Mouse (Mus musculus): ENCODE data around the gene Itgb2. TPM values are rescaled to one million over a fixed set of nuclear protein-coding genes. Genes with fewer than 3 reads are reported as not detected.

The Itgb2 gene
- total RNA-seq (2021), result 1 to 10 TPM; 3.3 to 4.4 TPM

GRCm38 (mm10) chr10:77530140-77530539 is at the start of gene Itgb2:
TSS of gene Itgb2 (plus strand) at chr10:77530252.
- no peak for DNase-seq
- intact Hi-C loops (cut with DNase I), result no loop called here

DNA sequence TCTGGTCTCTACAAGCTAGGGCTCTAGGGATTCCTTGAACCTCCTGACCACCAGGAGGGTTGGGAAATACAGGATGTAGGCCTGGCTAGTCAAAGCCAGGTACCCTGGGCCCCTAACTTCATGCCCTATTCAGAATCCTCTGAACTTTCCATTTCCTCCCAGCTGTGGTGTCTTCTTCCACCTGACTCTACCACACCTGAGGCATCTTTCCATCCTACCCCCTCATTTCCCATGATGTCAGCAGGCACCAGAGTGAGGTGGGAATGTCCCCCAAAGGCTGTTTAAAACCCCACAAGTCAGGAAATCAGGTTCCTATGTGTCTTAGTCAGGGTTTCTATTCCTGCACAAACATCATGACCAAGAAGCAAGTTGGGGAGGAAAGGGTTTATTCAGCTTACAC is 48.2 kb upstream of the Itgb2 start:
- intact Hi-C loops (cut with DNase I), result loop anchor here (5.0 kb wide), 1 partner anchor 65 kb away; the partner anchor contains the start of gene Adarb1
- DNase-seq, result no peak

DNA sequence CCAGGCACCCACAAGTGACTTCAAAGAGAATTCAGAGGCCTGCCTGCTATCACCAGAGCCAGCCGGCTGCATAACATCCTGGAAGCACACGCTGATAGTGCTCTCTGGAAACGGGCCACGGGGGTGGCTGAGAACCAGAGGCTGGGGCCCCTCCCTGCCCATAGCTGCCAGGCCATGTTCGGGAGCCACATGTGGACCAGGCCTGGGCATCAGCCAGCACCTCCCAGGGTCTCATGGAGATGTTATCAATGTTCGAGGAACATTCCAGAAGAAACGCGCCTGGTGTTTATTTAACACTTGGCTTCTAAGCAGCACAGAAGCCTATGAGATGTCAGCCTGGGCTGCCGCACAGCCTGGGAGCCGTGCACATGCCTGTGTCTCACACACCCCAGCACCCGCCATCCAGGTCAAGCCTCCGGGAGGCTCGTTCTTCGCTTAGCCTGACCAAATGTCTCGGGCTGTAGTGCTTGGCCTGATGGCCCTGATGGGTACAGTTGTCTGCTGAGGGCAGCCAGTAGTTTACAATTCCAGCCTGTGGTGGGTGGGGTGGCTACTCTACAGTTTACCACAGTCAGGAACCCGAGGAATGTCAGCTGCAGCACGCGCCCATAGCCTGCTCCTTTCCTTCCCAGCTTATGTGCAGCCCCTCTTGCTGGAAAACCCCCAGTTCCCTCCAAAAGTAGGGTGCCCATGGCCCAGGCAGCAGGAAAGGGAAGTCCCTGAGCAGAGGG is 45.7 kb upstream of the Itgb2 start:
- intact Hi-C loops (cut with DNase I), result loop anchor here (5.0 kb wide), 1 partner anchor 67 kb away; the partner anchor contains the start of gene Adarb1
- peak; percentile 83 to 84 for DNase-seq

- intact Hi-C loops (cut with DNase I), result no loop called here
- DNase-seq, result no peak
Observed at GRCm38 (mm10) chr10:77485786-77486185, 44.3 kb upstream of the Itgb2 start.

- intact Hi-C loops (cut with DNase I), result no loop called here
- no peak for DNase-seq
Observed at GRCm38 (mm10) chr10:77488168-77488567, 41.9 kb upstream of the Itgb2 start.

DNA sequence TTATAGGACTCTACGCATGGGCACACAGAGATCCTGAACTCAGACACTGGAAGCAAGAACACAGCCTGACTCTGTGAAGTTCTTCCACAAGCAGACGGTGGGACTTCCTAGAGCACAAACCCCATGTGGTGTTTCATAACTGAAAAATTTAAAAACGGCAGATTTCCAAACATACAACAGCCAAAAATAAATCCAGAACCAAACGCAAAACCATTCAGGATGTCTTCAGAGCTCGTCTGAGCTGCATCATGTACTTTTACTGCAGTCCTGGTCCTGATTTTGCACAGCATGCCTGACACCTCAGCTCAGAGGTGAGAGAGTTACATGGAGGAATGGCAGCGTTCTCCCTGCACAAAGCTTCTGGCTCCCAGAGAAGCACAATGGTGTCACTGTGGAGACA is 38.5 kb upstream of the Itgb2 start:
- intact Hi-C loops (cut with DNase I), result no loop called here

GRCm38 (mm10) chr10:77492885-77493284 is 37.2 kb upstream of the Itgb2 start:
- no peak for DNase-seq
- intact Hi-C loops (cut with DNase I), result no loop called here

More for the DNA sequence above, 38.5 kb upstream of the Itgb2 start:
- no peak for DNase-seq

DNA sequence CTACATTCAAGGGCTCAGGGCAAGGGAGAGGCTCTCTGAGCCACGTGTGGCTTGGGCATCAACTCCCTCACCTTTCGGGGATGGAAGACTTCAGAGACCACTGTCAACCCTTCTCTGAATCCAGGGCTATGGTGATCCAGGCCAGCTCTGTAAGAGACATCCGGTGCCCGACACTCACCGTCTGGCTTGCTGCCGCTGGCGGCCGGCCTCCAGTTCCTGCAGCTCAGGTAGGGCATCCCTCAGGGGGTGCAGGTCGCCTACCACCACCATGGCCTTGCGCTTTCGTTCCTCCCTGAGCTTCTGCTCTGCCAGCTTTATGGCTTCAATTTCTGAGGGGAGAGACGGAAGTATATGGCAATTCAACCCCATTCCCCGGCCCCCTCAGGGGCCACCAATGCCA is 32.9 kb upstream of the Itgb2 start:
- DNase-seq, result no peak
- intact Hi-C loops (cut with DNase I), result no loop called here

DNA sequence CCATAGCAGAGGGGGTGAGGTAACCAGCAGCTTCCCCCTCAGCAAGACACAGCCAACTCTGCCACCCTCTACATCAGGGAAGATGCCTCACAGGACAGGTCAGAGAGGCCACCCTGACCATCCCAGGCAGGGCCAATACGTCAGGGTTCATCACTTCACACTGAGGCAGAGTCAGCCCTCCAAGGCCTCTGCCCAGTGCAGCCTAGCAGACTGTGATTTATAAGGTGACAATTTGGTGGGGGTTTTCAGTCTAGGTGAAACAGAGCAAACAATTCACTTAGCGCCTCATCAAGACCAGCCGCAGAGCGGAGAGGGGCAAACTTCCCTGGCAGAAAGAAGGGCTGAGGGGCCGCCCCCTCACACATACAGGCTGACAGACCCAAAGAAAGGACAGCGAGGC is 31.8 kb upstream of the Itgb2 start:
- intact Hi-C loops (cut with DNase I), result no loop called here
- DNase-seq, result no peak

DNA sequence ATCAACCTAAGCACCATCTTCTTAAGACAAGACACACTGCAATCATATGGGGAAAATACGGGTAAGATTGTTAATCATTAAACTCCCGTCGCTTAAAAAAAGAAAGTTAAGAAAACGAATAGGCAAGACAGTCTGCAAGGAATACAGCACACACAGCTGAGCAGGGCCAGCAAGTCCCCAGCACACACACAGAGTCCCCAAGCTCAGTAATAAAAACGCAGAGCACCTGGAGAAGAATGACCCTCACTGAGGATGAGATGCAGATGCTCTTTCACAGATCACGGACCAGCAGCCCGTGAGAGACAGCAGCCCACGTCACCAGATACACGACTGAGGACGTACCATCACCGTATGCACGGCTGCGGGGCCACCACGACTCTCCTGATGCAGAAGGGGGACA is 29.4 kb upstream of the Itgb2 start:
- no peak for DNase-seq
- intact Hi-C loops (cut with DNase I), result loop anchor here (10.0 kb wide), 1 partner anchor 416 kb away; no protein-coding TSS in a partner anchor

DNA sequence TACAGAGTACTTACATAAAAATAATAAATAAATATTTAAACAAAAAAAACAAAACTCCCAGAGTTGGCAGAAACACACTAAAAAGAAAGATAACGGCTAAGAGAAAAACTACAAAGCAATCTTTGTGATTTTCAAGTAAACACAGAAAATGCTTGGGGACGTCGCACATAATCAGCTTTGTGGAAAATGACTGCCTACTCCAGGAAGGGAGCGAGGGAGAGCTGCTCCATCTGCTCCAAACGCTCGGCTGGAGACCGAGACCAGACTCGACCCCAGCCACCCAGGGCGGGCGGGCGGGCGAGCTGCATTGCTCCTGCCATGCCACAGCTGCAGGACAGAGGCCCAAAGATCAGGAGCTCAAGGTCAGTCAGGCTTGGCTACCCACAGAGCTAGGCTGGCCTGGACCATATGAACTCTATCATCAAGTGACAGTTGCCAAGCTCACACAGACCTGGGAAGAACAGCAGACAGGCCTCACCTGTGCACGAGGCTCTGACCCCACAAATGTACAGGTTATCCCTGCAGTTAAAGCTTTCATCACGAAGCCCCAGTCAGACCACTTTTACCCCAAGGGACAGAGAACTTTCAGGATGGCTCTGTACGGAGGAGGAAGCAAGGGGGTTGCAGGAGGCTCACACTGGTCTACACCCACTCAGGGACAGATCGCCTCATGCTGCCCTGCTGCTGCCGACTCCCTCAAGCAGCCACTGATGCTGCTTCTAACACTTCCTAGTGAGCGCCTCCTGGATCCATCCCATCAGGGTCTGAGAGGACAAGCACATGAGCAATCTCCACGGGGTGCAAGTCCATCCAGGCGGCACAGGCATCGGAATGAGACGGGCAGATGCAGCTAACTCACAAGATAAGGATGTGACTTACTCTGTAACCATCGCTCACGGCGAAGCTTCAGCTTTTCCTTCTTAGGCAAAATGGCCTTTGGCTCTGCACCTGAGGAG is 26.8 kb upstream of the Itgb2 start:
- intact Hi-C loops (cut with DNase I), result loop anchor here (10.0 kb wide), 1 partner anchor 418 kb away; no protein-coding TSS in a partner anchor
- no peak for DNase-seq

GRCm38 (mm10) chr10:77504143-77504542 is 25.9 kb upstream of the Itgb2 start:
- intact Hi-C loops (cut with DNase I), result loop anchor here (10.0 kb wide), 1 partner anchor 419 kb away; no protein-coding TSS in a partner anchor
- no peak for DNase-seq

- DNase-seq, result no peak
- intact Hi-C loops (cut with DNase I), result loop anchor here (5.0 to 10.0 kb wide), 2 partner anchors 89 to 422 kb away; partner anchors contain the start of gene Adarb1
Observed at GRCm38 (mm10) chr10:77506526-77506925, 23.5 kb upstream of the Itgb2 start.

GRCm38 (mm10) chr10:77506961-77507577 is 23.0 kb upstream of the Itgb2 start:
- intact Hi-C loops (cut with DNase I), result loop anchor here (5.0 to 10.0 kb wide), 2 partner anchors 90 to 422 kb away; partner anchors contain the start of gene Adarb1
- DNase-seq, result peak; percentile 53 to 57

GRCm38 (mm10) chr10:77507779-77508178 is 22.3 kb upstream of the Itgb2 start:
- intact Hi-C loops (cut with DNase I), result loop anchor here (2.0 to 10.0 kb wide), 3 partner anchors 73 to 423 kb away; partner anchors contain the start of gene Adarb1
- DNase-seq, result no peak

GRCm38 (mm10) chr10:77508744-77509143 is 21.3 kb upstream of the Itgb2 start:
- DNase-seq, result no peak
- intact Hi-C loops (cut with DNase I), result loop anchor here (1.0 to 10.0 kb wide), 6 partner anchors 74 to 424 kb away; partner anchors contain the start of gene Adarb1

DNA sequence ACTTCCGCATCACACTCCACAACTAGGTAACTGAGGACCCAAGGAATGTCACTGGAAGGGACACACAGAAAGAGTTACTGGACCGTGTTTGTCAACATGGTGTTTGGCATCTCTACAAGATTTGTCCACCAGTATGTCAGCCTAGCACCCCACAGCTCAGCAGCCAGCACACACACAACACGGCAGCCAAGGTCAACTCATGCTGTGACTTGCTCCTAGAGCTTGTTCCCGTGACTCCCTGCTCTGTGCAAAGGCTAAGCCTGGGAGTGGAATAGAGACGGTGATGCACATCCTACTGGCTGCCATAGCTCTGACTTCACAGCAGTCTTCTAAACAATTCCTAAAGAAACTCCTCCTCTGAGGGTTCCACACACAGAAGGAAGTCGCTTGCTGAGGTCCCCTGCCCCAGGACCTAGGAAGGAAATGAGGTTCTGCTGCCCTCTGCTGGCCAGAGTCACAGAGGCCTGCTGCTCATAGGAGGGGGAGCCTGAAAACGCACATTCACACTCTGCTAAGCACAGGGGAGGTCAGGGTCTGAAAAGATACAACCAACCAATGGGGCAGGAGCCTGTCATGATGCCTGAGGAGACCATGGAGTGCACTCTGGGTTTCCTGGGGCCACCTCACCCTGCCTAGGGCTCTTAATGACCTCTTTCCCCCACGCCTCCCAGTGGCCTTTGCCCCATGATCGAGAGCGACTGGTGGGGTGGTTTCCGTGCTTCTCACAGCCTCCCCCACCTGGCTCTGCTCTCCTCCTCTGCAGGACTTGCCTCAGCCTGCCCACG is 20.5 kb upstream of the Itgb2 start:
- intact Hi-C loops (cut with DNase I), result loop anchor here (1.0 to 10.0 kb wide), 7 partner anchors 75 to 425 kb away; partner anchors contain the start of gene Adarb1
- peak; percentile 89 to 96 for DNase-seq

GRCm38 (mm10) chr10:77510225-77510982 is 19.6 kb upstream of the Itgb2 start:
- DNase-seq, result no peak
- intact Hi-C loops (cut with DNase I), result loop anchor here (5.0 kb wide), 1 partner anchor 378 kb away; no protein-coding TSS in a partner anchor
